Mouse (Mus musculus) limb, embryonic 11.5 days (tissue): Measurements from ENCODE around the gene Ntrk1. TPM values are rescaled to one million over a fixed set of nuclear protein-coding genes. Genes with fewer than 3 reads are reported as not detected.

Experiments
- ATAC-seq: fragments of 200-750 bp; cut with Nextera tagmentation; 2 replicates; pipeline ENCODE4 v1.8.0; 2017; ENCODE audit warnings: low read depth; ENCODE audit not compliant: insufficient number of reproducible peaks, low FRiP score, low TSS enrichment
- DNase-seq: peaks from one replicate; pipeline ENCODE4 v3.0.0-alpha.2; 2015; ENCODE audit warnings: low spot score
- H3K27ac ChIP-seq: fragments of 300-500 bp; sonication (generic); replicated peaks from 2 replicates; pipeline ENCODE4 v1.5.1; 2014; ENCODE audit warnings: low read depth, mild to moderate bottlenecking, low read length
- H3K27me3 ChIP-seq: fragments of 300-500 bp; sonication (generic); 2 replicates; pipeline ENCODE4 v1.6.1; 2014; ENCODE audit warnings: mild to moderate bottlenecking, low read length, mixed read lengths; ENCODE audit not compliant: control insufficient read depth, insufficient read depth
- H3K36me3 ChIP-seq: fragments of 300-500 bp; sonication (generic); 2 replicates; pipeline ENCODE4 v1.6.1; 2014; ENCODE audit warnings: mild to moderate bottlenecking, low read length, moderate library complexity, mixed read lengths; ENCODE audit not compliant: control insufficient read depth, insufficient read depth
- H3K4me1 ChIP-seq: fragments of 300-500 bp; sonication (generic); 2 replicates; pipeline ENCODE4 v1.6.1; 2014; ENCODE audit warnings: low read length, mixed read lengths; ENCODE audit not compliant: control insufficient read depth, insufficient read depth
- H3K4me2 ChIP-seq: fragments of 300-500 bp; sonication (generic); 2 replicates; pipeline ENCODE4 v1.6.1; 2014; ENCODE audit warnings: low read depth, mild to moderate bottlenecking, moderate library complexity; ENCODE audit not compliant: severe bottlenecking
- H3K4me3 ChIP-seq: fragments of 300-500 bp; sonication (generic); 2 replicates; pipeline ENCODE4 v1.5.1; 2014; ENCODE audit warnings: low read depth, low read length
- H3K9ac ChIP-seq: fragments of 300-500 bp; sonication (generic); 2 replicates; pipeline ENCODE4 v1.6.1; 2014; ENCODE audit warnings: mild to moderate bottlenecking, low read length
- H3K9me3 ChIP-seq: fragments of 300-500 bp; sonication (generic); 2 replicates; pipeline ENCODE4 v1.6.1; 2016; ENCODE audit warnings: low read length; ENCODE audit not compliant: control insufficient read depth
- WGBS: fragments of 180-500 bp; shearing (Covaris S2); extraction: QIAGEN DNeasy Blood & Tissue Kit; methylation state at CpG from one replicate; pipeline ENCODE4 v1.1.7; 2014; 5-methylcytosine and 5-hydroxymethylcytosine counted together
- polyA plus RNA-seq: library from polyadenylated mRNA; unstranded; fragments of >200 nt; fragmentation: Nextera tagmentation; extraction: Ambion mirVana; gene quantifications from 2 replicates; pipeline ENCODE4 v1.2.1, GENCODE M21; 2014

Gene Ntrk1
- polyA plus RNA-seq, 1 experiment from 2014 or later: 0.21 TPM

DNA sequence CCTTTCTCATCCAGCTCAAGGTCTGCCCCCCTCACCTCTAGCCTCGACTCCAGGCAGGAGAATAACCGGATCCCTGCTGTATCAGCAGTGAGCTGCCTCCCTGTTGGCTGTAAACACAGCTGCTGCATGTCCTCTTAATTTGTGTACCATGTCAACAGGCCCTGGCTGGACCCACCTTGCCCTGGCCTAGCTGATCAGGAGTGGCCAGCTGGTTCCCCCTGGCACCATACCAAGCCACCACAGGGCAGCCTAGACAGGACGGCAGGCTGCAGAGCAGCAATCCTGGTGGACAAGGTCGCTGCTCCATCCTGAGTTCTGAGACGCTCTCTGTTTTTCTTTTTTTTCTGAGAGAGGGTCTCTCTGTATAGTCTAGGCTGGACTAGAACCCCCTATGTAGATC, 6.7 kb upstream of the Ntrk1 start:
- WGBS: 74% methylated on average over 5 of the region's 5 CpGs
- no peak overlapping the region for H3K9ac ChIP-seq
- H3K27ac ChIP-seq: no peak overlapping the region

DNA sequence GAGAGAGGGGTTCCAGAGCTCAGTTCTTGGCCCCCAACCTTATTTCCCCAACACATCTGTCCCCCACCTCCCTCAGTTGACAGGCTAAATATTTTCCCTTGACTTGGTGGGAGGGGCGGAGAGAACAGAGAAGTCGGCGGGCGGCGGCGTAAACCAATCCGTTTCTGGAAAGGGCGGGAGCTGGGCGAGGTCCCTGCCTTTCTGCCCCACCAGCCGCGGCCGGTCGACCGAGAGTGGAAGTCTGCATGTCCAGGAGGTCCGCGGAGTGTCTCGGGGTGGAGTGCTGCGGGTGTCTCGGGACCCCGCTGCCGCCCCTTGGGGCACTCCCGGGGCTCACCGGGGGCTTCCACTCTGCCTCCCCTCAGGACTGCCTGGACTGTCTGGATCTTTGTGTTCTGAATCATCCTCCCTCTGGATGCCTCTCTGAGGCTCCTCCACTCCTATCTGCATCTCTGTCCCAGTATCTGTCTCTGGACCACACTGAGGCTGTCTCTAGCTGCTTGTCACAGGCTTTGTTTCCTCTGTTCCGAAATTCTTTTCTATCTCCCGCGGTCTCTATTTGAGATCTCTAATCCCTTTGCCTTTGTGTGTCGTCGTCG, 1.9 kb upstream of the Ntrk1 start, which contains the start of gene Insrr:
TSS of gene Insrr (plus strand) at position 216 of the 599 bp plus-strand sequence.
- Histone ChIP-seq H3K4me1 (peaks cover 4% of the 10 kb centered on the region; the same call in 1 of the 2 replicates), H3K9ac (0 out of 2 replicates have a peak within 1 kb of the TSS, but pooled peaks have one; percentile 17), H3K27me3 (peaks cover 87% of the 10 kb centered on the region), H3K9me3 (no peaks in the 10 kb centered on the region), H3K4me3 (peak within 1 kb of the TSS; percentile 20), H3K36me3 (no peaks in the 10 kb centered on the region), H3K27ac (no peak within 1 kb of the TSS), H3K4me2 (peak within 1 kb of the TSS; percentile 56)
- under 1% methylated on average over 29 of the region's 29 CpGs for WGBS
- no peak for ATAC-seq
- peak; percentile 63 for DNase-seq

More for the DNA sequence above, 6.7 kb upstream of the Ntrk1 start:
- no peaks in the 10 kb centered on the region for H3K9me3 ChIP-seq
- ATAC-seq (no peak), DNase-seq (no peak)
- H3K4me2 ChIP-seq: no peak overlapping the region
- H3K4me3 ChIP-seq: no peak overlapping the region
- H3K27me3 ChIP-seq: peaks cover 79% of the 10 kb centered on the region
- peaks cover 10% of the 10 kb centered on the region; the same call in 1 of the 2 replicates for H3K4me1 ChIP-seq
- H3K36me3 ChIP-seq: no peaks in the 10 kb centered on the region

DNA sequence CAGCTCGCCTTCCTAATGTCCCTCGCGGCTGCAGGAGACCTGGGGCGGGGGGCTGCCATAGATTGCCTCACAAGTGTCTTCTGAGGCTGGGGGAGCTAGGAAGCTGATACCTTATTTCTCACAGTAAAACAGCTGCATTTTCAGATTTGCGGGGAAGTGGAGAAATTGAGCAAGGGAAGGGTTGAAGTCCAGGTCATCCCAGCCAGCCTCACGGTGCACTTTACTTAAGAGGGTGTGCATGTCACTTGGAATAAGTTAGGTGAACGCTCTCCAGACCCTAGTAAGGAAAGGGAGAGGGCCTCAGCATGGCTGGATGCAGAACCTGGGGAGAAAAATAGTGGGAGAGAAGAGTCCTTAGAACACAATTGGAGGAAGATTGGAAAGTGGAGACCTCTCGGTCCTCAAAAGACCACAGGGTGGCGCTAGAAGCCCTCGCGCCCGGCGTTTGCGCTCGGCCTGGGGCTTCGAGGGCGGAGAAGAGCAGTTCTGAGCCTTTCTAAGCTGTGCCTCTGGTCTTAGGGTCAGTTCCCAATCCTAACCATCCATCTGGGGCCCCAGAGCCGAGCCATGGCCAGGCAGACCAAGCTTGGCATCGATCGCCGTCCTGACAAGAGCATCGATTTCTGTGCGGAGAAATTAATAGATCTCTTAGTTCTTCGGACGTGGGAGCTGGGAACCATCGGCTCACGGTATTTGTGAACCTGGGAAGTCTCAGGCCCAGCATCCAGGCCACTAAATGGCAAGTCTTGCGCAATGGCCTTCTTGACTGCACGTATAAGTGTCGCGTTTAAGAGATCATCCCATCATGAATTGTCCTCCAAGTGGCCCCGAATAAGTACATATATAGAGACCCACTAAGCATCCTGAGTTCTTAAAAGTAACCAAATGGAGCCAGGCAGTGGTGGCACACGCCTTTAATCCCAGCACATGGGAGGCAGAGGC, 645 bp upstream of the Ntrk1 start:
- Histone ChIP-seq H3K27ac (no peak overlapping the region), H3K4me1 (peaks cover 4% of the 10 kb centered on the region; the same call in 1 of the 2 replicates), H3K9ac (no peak overlapping the region), H3K9me3 (no peaks in the 10 kb centered on the region), H3K4me2 (peak overlapping the region; percentile 44), H3K36me3 (no peaks in the 10 kb centered on the region), H3K4me3 (peak overlapping the region; percentile 24), H3K27me3 (peaks cover 85% of the 10 kb centered on the region)
- DNase-seq: peak; percentile 84
- WGBS: 15% methylated on average over 33 of the region's 33 CpGs
- no peak; the same call in 1 of the 2 replicates for ATAC-seq

DNA sequence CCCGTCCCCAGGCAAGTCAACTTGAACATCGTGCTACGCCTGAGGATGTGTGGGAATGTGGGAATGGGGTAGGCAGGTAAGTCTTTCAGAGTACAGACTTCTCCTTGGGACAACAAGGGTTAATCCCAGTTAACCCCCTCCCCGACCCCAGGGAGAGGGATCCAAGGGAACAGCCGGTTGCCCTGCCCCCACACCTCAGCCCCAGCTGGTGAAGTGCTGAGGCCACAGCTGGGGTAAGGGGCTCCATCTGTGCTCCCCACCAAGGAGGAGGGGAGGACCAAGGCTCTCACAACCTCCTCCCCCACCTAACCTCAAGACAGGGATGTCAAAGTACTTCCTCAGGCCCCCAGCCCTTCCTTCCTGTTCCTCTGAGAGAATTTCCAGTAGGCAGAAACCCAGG, 5.2 kb downstream of the Ntrk1 start:
- Histone ChIP-seq H3K27ac (no peak overlapping the region), H3K36me3 (no peaks in the 10 kb centered on the region), H3K4me3 (no peak overlapping the region), H3K9me3 (no peaks in the 10 kb centered on the region), H3K9ac (no peak overlapping the region), H3K4me1 (peaks cover 12% of the 10 kb centered on the region), H3K27me3 (peaks cover 31% of the 10 kb centered on the region), H3K4me2 (no peak overlapping the region)
- DNase-seq (peak; percentile 34), ATAC-seq (no peak)
- 26% methylated on average over 5 of the region's 5 CpGs for WGBS

DNA sequence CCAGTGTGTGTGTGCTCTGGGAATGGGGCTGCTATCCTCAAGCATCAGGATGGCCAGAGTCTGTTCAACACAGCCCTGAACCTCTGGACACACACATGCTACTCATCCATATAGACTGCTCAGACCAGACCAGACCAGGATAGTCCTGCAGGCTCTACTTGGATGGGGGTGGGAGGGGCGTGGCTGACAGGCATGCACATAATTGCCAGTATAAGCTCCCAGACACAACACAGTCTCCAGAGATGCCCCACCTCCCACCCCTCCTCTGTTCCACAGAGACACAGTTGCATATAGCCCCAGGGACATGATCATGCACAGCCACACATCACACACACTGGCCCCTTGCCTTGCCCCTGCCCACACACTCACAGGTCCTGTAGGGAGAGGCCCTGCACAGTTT, 5.7 kb downstream of the Ntrk1 start:
- Histone ChIP-seq H3K4me1 (peaks cover 12% of the 10 kb centered on the region), H3K9ac (no peak overlapping the region), H3K27me3 (peaks cover 27% of the 10 kb centered on the region), H3K27ac (no peak overlapping the region), H3K36me3 (no peaks in the 10 kb centered on the region), H3K4me3 (no peak overlapping the region), H3K9me3 (no peaks in the 10 kb centered on the region), H3K4me2 (no peak overlapping the region)
- 39% methylated on average over 1 of the region's 1 CpGs for WGBS
- ATAC-seq (peak; percentile 48; the same call in 1 of the 2 replicates), DNase-seq (no peak)

DNA sequence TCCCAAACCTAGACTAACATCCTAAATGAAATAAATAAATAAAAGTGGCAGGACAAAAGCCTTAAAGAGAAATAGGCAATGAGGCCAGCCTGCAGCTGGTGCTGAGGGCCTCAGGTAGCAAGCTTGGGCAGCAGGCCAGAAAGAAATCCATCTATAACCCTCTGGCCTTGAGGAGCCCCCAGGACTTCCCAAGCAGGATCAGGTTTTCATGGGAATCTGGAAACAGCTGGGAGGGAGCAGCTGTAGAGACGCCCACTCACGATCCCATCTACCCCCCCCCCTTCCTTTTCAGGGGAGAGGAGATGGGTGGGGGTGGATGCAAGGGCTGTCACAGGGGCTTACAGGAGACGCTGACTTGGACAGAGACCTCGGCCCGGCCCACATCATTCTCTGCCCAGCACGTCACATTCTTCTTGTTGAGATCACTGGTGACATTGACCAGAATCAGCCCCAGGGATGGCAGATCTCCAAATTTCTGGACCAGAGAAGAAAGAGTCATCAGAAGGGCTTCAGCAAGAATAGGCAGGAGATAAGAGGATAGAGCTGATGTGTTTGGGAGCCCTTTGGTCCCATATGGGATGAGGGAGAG, 9.2 kb downstream of the Ntrk1 start:
- 57% methylated on average over 6 of the region's 6 CpGs for WGBS
- no peaks in the 10 kb centered on the region for H3K36me3 ChIP-seq
- H3K9me3 ChIP-seq: no peaks in the 10 kb centered on the region
- ATAC-seq: no peak
- H3K9ac ChIP-seq: no peak overlapping the region
- H3K4me2 ChIP-seq: no peak overlapping the region
- H3K27me3 ChIP-seq: no peaks in the 10 kb centered on the region; the same call in 1 of the 2 replicates
- DNase-seq: no peak
- no peak overlapping the region for H3K4me3 ChIP-seq
- peaks cover 12% of the 10 kb centered on the region for H3K4me1 ChIP-seq
- H3K27ac ChIP-seq: no peak overlapping the region

DNA sequence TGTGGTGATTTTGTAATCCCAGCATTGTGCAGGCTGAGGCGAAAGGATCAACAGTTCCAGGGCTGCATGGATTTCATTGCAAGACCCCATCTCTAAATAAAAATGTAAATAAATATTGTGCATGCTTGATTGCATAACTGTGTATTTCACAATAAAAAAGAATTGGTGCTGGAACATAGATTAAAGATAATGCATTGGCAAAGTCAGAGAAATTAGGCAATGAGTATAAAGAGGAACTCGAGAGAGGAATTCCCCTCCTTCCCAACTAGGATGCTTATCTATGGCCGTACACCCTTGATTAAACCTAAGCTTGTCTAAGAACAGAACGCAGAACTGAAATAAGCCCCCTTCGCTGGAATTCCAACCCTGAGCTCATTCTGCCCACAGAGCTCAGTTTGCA, 9.8 kb downstream of the Ntrk1 start:
- no peak for ATAC-seq
- no peak for DNase-seq
- Histone ChIP-seq H3K9ac (no peak overlapping the region), H3K27ac (no peak overlapping the region), H3K36me3 (no peaks in the 10 kb centered on the region), H3K27me3 (no peaks in the 10 kb centered on the region), H3K4me2 (no peak overlapping the region), H3K4me3 (no peak overlapping the region), H3K4me1 (peaks cover 11% of the 10 kb centered on the region), H3K9me3 (no peaks in the 10 kb centered on the region)
- WGBS: 87% methylated on average over 5 of the region's 5 CpGs

DNA sequence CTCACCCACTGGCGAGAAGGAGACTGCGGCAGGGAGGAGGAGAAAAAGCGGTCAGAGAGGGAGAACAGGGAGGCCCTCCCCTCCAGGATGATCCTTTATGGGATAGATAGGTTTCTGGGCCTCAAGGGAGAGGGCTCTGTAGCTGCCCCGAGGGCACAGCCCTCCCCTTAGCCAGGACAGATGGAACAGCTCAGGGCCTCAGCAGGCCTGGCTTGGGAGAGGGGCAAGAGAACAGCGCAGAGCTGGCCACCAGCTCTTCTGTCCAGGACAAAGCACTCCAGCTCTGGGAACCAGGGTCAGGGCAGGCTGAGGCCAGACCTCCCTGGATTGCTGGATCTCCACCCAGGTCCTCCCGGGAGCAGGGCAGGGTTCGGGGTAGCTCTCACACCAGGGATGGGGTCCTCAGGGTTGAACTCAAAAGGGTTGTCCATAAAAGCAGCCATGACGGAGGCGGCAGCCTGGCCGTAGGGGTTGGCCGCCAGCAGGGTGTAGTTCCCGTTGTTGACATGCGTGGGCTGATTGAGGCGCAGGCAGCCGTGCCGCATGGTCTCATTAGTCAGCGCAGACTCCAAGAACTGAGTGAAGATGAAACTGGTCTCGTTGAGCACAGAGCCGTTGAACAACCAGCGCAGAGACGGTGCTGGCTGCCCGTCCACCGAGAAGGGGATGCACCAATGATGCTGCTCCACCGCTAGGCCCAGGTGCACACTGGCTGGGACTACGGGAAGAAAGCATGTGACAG, 11.5 kb downstream of the Ntrk1 start:
- no peak for ATAC-seq
- no peak overlapping the region for H3K9ac ChIP-seq
- H3K27me3 ChIP-seq: peaks cover 9% of the 10 kb centered on the region; the same call in 1 of the 2 replicates
- no peak overlapping the region for H3K4me2 ChIP-seq
- no peaks in the 10 kb centered on the region for H3K36me3 ChIP-seq
- no peak overlapping the region for H3K4me3 ChIP-seq
- H3K9me3 ChIP-seq: no peaks in the 10 kb centered on the region
- no peaks in the 10 kb centered on the region for H3K4me1 ChIP-seq
- no peak for DNase-seq
- no peak overlapping the region for H3K27ac ChIP-seq
- 87% methylated on average over 25 of the region's 25 CpGs for WGBS
